Mouse (Mus musculus) erythroblast, embryonic 14.5 days (primary cell): ENCODE results near the gene Ext2.

Source experiments
- GATA1 ChIP-seq: IDR thresholded peaks from 2 replicates; pipeline ENCODE4 v1.6.1; 2012; ENCODE audit warnings: low read length, inconsistent platforms, mixed read lengths
- TAL1 ChIP-seq: IDR thresholded peaks from 3 replicates; pipeline ENCODE4 v1.6.1; 2012; ENCODE audit warnings: low read length, inconsistent platforms, mixed read lengths

GRCm38 (mm10) chr2:93613020-93613419, 209.3 kb downstream of the Ext2 start:
- TF ChIP-seq TAL1 = no peak
- TF ChIP-seq GATA1 = no peak
